Mouse (Mus musculus): ENCODE measurements at regions not wholly inside any gene's neighbourhood (a gene's known extent, or its start where the extent isn't known, plus 50 kb on each side); places are given as distances from the start of the nearest gene placed in this dataset.
A peak's percentile ranks its signal among the peaks of the same experiment; 100 is the strongest.

DNA sequence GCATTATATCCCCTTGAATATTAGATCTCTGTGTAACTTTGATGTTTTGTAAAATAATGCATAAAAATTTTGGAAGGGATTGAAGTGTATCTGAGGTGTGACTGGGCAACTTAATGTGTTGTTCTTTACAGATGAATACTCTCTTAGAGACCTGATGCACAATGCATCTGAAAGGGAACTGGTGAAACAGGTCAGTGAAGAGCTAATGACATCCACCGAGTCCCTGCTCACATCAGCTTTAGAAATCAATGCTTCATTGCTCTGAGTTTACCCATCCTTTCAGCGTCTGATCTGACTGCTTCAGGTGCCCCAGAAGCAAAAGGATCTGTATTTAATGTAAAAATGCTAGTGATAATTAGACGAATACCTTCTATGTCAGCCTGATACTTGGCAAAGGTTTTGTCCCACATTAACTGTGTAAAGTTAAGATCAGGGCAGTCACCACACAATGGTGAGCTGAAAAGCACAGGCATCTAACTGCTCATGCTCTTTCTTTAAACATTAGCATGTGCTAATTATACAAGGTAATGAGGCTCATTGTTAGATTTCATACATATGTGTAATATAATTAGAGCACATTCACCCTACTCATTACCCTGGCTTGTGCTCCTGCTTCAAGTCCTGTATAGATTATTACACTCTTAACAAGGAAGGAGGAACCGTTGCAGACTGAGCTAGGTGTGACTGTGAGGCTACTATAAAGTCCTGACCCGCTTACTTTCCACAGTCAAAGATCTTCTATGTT is 204.6 kb upstream of the Tlr4 start:
- DNase-seq, result no peak

DNA sequence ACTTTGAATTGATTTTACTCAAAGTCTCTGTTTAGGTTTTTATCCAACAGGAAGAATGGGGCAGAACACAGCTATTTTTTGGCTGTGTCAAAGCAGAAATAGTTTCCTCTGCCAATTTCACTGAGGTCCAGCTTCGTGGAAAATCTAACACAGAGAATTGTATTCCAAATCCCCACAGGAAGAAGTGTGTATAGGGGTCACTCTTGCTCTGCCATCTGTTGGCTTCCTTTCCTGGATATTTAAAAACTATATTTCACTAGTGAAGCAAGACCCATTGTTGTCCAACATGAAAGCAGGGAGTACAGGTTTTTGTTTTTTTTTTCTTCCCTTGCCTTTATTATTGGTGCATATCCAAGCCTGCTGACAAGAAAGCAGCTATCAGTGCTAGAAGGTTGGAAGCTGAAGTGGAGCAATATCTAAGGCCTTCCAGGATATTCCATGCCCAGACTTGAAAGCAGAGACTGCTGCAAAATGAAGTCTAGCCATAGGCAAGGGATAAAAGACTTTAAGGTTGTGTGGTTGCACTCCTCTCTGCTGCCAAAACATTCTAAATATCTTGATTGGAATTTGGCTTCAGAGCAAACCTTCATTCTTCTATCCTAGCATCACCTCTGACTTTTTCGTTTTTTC is 208.5 kb upstream of the Tlr4 start:
- no peak for DNase-seq

DNA sequence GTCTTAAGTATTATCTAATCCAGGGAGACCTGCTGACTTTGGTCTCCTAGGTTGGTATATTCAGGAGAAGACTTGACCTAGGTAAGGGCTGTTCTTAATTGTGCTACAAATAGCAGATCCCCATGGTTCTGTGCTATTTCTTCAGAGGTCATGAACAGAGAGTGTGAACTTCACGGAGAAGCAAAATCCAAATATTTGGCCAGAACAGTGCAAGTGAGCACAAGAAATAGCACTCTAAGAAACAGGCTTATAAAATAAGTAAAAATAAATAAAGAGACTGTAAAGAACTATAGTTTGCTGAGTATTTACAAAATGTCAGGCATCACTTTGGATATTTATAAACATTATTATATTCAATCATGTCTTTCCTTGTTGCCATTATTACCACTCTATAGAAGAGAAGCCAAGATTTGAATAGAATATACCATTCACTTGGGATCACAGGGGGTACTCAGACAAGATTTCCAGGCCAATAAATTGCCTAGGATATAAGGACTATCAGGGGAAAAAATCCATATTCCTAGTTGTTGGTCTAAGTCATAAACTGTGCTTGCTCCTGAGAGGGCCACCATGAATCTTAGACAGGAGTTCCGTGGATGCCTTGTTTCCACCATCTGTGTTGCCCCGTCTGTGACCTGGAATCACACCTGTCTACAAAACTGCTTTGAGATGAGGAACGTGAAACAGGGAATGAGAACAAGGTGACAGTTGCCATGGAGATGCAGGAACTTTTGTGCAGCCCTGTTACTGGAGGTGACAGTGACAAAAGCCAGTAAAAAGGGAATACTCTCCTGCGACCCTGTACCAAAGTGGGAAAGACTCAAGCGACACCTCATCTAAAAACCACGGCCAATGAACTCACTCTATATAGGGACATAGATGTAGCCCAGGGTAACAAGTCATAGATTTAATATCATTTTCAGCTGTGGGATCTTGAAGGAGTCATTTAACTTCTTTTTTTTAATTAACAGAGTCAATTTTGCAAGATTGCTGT is 209.3 kb upstream of the Tlr4 start:
- DNase-seq, result no peak

DNA sequence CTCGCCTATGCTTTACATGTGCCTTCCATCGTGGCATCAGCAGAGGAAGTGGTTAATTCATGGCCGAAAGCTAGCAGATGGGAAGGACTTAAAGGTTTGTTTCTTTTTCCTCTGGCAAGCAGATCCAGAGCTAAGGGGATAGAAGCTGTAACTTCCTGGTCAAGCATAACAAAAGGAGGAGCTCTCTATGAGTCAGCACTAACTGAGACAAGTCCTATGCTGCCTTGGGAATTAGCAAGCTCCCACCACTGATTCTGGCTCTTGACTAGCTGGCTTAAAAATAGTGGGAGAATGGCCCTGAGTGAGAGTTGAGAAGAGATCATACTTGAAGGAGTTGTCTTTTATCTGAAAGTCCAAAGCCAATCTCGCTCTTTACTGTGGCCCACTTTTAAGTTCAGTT is 210.3 kb upstream of the Tlr4 start:
- no peak for DNase-seq

DNA sequence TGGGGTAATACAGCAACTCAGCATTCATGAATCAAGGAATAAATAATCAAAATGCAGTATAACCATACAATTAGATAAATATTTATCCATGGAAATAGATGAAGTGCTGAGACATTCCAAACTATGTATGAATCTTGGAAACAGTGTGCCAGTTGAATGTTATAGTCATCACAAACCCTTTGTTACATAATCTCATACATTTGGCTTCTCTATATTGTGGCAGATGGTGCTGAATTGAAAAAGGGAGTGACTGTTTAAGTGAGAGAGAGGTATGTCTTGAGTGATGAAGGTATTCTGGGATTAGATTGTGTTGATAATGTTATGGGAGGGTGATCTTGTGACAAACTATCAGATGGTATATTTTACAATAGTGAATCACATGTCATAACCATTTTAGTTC is 200.4 kb upstream of the Astn2 start:
- DNase-seq, result no peak

DNA sequence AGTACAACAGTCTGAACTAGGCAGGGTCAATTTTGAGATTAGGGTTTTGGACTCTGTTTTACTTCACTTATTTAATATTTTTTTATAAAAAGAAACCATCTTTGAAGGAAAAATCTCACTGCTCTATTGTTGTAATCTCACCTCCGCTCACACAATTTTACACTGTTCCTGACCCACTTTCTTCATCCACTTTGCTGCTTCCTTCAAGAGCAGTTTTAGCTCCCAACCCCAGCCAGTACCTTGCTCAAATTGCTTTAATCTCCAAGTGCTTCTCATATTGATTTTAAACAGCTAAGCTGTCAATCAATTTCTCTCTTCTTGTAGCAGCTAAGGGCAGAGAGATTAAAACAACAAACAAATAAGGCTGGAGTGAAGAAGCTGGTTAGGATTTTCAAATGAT is 194.3 kb upstream of the Astn2 start:
- no peak for DNase-seq

DNA sequence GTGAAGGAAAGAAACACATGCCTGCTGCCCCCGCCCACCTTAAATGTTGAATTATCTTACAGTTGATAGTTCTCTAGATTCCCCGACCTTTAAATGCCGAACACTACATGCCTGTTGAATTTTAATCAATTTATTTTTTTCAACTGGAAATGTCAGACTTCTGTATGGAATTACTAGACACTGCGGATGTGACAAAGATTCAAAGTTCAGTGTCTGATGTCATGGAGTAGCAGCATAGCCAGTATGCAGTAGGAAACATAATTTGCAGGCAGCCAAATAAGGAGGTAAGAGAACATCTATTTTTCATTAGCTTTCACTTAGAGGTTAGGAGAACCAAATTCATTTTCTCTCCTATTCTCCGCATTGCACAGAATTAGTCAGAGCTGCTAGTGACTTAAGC is 182.2 kb upstream of the Astn2 start:
- no peak for DNase-seq

DNA sequence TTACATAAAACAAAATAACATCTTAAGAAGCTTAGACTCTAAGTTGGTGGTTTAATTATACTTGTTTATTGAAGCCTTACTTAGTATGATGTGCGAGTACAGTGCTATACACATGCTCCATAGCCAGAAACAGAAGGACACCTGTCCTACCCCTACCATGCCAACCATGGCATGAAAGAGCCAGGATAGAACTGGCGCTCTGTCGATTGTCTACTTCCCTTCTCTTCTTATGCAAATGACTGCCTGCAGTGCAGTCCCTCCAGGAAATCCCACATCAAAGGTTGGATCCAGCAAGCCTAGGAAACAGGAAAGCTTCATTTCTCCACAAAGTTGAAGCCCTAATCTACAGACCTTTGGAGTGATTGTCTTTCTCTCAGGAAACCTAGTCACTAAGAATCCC is 181.8 kb upstream of the Astn2 start:
- no peak for DNase-seq

DNA sequence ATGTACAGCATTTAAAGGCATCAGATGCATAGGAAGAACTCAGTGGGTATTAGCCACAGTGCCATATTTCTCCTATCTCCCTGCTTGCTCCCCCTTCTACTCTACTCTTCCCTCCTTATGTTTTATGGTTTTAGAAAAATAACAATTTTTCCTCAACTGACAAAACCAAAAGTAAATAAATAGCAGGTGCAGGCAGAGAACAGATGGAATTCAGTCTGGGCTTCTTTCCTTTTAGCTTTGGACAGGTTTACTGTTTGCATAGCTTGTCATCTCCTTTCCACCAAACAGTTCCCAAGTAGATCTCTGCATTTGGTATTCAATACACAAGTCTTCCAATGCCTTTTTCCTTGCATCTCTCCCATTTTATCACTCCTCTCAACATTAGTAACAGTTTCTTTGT is 152.5 kb upstream of the Astn2 start:
- no peak for DNase-seq

DNA sequence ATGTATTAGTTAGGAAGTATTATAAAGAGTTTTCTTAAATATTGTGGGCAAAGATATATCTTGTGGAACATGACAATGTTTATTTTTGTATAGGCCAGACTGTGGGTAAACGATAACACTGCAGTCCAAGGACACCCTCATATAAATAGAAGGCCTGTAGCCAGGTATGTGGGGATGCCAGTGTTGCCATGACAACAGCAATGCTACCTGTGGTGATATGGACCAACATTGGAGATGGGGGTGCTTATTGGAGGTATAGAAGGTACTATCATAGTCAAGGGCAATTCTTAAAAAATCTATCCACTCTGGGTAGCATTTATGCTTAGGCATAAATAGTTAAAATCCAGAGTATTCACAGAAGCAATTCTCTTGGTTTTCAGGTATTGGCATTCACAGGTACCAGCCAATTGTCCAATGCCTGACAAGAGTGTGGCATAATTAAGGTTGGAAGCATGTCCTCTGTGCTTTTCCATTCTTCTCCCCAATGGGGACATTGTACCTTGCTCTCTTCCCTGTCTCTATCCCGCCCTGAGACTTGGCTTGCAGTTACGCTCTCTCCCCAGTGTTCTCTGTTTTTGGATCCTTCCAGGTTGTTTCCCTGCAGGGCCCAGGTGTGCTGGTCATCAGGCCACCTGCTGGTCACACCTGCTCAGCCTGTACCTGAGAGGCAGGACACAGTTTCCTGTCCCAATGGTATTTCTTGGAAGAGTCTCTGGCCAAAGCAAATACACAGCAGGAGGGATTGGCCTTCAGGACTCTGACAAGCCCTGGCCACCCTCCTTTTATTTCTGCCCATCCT is 146.1 kb upstream of the Astn2 start:
- no peak for DNase-seq

DNA sequence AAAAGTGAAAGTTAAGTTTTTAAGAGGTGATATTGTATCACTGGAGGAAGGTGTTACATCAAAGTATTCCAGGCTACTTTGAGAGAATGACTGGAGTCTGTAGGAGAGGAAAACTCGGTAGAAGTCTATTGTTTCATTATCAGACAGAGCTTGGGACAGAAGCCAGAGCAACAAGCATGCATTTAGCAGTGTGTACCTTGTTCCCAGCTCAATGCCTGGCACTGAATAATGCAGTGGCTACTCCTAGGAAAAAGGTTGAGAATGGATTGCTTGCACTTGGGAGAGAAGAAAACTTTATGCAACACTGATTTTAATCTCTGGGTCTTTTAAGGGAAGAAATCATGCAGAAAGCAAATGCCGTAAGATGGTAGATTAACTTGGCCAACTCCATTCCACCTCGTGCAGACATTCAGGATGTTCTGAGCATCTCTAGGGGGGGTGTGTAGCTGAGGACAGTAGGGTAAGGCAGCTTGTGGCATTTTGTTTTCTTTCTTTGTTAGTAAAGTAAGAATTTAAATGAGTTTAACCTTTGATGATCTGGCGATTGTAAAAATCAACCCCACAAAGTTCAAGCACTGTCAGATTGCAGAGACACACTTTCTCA is 138.5 kb upstream of the Astn2 start:
- no peak for DNase-seq

DNA sequence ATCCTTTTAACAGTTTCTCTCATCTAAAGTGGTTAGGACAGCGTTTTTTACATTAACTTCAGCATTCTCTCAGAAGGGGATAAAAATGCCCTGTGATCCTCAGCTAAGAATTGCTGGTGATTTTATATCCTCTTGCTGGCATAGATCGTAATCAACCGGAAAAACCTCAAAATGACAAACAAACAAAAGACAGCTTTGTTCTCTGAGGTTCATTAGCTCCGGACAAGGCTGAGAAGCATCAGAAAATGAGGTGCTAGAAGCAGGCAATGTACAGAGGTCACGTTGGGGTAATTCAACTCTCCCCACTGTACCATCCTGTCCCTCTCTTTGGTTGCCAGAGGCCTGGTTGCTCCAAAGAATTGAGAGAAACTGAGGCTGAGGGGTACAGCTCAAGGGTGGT is 120.0 kb upstream of the Astn2 start:
- DNase-seq, result no peak

DNA sequence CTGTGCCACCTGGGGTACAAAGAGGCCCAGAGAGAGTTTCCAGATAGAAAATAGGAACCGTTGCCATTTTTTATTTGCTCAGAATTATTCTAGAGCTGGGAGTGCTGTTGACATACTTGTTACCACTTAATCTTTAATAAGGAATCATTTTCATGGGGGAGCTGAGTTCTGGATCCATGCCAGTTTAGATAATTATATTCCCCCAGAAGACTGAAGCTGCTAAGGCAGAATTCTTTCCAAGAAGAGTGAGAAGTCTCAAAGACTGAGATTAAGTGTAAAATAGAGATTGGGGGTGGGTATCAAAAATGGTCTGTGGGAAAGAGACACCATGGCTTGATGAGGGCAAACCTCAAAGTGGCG is 119.5 kb upstream of the Astn2 start:
- no peak for DNase-seq

DNA sequence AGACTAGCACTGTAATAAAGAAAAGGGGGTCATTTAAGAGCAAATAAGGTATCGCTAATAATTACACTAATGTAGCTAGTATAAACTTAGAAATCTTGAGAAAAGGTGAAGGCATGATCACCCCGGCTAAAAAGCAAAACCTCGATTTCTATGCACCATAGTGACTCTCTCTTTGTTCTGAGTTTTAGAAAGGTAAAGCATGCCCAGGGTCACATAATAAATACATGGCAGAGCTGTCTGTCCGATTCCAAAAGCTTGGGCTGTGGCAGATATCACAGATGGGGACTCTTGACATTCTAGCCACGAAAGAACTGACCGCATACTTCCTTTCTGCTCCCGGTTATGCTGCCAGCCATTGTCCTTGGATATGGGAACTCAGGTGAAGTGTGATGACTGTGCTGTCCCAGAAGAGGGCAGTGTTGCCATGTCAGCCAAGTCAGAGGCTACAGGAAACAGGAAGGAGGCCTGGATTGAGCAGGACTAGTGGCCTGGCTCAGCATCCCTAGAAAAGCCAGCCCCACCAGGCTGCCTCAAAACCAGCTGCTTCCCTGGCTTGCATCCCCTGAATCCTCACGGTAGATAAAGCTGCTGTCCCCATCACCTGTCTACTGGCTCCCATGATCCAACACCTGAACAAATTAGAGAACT is 119.0 kb upstream of the Astn2 start:
- DNase-seq, result peak; percentile 6

DNA sequence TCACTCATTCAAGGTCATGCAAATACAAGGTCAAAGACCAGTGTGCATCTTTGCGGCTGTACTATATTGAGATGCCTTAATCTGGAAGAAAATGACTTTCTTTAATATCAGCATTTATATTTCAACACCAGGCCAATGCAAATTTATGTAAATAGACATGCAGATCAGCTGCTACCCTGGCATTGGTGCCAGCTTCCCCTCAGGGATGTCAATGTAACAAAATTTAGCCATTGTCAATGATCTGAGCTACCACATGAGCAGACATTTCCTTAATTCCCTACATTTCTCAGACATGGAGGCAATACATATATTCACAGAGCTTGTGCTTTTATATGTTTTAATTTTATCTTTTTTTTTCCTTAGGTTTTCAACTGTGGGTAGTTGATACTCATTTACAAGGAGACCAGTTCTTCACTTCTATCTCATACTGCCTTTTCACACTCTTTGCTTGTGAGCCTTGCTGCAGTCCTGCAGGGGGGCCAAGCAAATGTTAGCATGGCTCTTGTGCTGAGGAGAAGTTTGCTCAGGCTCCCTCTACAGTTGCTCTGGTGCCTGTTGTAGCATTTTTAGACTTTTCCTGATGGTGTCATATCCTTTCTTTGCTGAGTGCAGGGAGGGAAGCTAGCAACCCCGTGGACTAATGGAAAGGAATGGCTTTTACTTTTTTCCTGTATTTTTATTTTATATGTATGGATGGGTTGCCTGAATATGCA is 117.8 kb upstream of the Astn2 start:
- DNase-seq, result no peak

DNA sequence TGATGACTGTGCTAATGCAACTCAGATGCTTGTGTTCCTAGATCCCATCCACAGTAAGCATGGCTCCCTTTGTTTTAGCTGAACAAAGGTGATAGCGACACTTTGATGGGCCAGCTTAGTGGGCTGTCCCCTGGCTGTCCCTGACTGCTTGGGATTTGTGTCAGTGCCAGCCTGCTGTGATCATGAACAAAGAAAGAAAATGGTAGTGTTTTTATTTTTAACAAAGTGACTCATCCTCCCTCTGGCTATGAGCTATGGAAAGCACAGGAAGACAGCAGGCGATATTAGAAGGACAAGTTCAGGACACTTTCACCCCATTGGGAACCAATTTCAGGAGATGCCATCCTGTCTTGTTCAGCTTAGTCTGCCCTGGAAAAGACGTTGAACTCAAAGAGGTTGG is 116.4 kb upstream of the Astn2 start:
- DNase-seq, result no peak

DNA sequence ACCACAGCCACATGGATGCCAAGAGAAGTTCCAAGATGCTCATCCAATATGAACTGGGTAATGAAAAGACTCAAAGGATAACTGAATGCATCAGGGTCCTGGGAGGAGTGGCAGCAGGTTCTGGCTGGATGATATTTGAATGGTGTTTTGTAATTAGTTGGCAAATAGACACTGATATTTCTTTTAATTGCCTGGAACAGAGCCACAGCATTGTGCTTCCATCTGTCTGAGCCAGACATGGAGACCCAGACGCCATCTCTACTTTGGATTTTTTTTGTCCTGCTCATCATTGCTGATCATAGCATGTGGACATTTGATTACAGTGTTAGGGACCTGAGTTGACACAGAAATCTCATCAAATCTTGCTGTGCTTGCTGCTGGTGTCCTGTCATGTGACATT is 111.4 kb upstream of the Astn2 start:
- DNase-seq, result no peak

DNA sequence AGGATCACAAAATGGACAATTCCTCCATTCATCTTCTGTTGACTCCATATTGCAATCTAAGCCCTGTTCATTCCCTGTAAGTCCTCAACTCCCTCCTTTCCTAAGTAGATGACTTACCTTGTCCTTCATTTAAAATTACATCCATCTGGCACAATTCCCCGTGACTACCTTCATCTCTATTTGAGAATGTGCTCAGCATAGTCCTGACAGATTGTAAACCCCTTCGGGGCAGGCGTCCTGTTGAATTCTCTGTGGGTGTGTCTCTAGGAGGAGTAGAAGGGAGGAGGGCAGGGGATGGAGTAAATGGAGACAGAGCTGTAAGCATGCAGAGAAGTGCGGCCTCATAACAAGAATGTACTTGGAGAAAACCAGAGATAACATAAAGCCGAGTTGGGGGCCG is 79.1 kb upstream of the Astn2 start:
- DNase-seq, result no peak

DNA sequence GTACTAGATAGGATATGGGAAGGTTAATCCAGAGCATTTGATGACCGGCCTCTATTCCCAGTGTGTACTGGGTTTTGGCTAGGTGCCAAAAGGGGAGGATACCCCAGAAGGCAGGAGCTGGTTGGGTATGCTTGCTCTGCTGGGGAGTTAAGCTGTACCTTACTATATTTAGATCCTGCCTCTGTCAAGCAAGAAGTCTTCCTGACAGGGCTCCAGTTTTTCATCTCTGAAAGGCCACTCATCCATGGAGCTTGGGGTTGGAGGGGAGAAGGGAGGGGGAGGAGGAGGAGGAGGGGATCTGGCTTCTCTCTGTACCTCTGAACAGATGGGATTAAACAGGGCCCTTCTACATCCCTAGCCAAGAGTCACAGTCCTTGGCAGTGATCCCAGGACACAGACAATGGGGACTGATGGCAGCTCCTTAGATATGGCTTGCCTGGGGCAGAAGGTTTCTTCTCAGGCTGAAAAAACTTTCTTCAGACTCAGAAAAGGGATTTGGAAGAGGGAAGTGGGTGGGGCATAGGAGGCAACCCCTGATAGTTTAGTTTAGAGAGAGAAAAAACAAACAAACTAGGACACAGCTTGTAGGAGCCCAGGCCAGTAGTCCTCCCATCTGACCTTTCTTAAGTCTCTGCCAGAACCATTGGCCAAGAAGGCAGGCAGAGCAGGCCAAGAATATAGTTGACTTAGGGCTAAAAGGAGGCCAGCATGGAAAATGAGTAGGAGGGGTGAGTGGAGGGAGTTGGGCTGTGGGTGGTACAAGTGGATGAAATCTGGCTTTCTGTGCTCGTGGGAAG is 78.3 kb upstream of the Astn2 start:
- DNase-seq, result peak; percentile 3

DNA sequence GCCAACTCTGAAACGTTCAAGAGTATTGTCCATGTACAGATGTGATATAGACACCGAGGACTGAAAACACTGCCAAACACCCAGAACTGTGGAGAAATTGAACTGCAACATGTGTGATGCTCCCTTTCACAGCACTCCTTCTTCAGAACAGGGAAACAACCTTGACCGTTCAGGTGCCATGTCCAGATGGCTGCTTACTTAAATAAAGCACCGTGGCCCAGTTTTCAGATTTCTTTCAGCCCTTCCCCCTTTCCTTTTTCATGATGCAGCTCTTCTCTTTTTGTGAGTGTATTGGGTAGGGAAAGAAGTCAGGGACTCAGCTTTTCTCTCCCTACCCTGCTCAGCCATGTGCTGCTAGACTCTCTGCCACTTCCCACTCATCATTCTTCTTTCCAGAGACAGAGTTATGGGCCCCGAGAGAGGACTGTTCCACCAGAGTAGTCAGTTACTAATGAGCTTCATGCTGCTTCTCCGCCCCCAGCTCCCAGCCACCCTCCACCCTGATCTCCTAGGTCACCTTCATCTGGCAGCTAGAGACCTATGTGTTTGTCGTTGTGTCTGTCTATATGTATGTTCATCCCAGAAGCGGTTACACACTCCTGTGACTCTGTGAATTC is 74.3 kb upstream of the Astn2 start:
- DNase-seq, result no peak

Measured in liver (tissue).